Mouse (Mus musculus) lung, embryonic 14.5 days (tissue): ENCODE results near the gene Slc22a23. TPM values are rescaled to one million over a fixed set of nuclear protein-coding genes. Genes with fewer than 3 reads are reported as not detected.

Experiments used
- ATAC-seq: fragments of 200-750 bp; cut with Nextera tagmentation; 2 replicates; pipeline ENCODE4 v1.8.0; 2017; ENCODE audit warnings: mild to moderate bottlenecking, moderate TSS enrichment, moderate library complexity; ENCODE audit not compliant: insufficient read depth
- DNase-seq: peaks from one replicate; pipeline ENCODE4 v3.0.0-alpha.2; 2015
- H3K27ac ChIP-seq: fragments of 300-500 bp; sonication (generic); 2 replicates; pipeline ENCODE4 v1.5.1; 2014; ENCODE audit warnings: low read depth, mild to moderate bottlenecking, moderate library complexity
- H3K27me3 ChIP-seq: fragments of 300-500 bp; sonication (generic); 2 replicates; pipeline ENCODE4 v1.6.1; 2014; ENCODE audit warnings: low read length, control low read depth; ENCODE audit not compliant: insufficient read depth
- H3K36me3 ChIP-seq: fragments of 300-500 bp; sonication (generic); 2 replicates; pipeline ENCODE4 v1.6.1; 2014; ENCODE audit warnings: control low read depth; ENCODE audit not compliant: insufficient read depth
- H3K4me1 ChIP-seq: fragments of 300-500 bp; sonication (generic); 2 replicates; pipeline ENCODE4 v1.6.1; 2014; ENCODE audit warnings: antibody characterized with exemption, control low read depth; ENCODE audit not compliant: insufficient read depth
- H3K4me2 ChIP-seq: fragments of 300-500 bp; sonication (generic); 2 replicates; pipeline ENCODE4 v1.6.1; 2014; ENCODE audit warnings: mild to moderate bottlenecking
- H3K4me3 ChIP-seq: fragments of 300-500 bp; sonication (generic); 2 replicates; pipeline ENCODE4 v1.5.1; 2014; ENCODE audit warnings: low read depth, low read length
- H3K9ac ChIP-seq: fragments of 300-500 bp; sonication (generic); 2 replicates; pipeline ENCODE4 v1.6.1; 2014
- H3K9me3 ChIP-seq: fragments of 300-500 bp; sonication (generic); 2 replicates; pipeline ENCODE4 v1.6.1; 2016; ENCODE audit warnings: low read depth, low read length, control low read depth
- CTCF ChIP-seq: IDR thresholded peaks from 2 replicates; pipeline ENCODE4 v1.5.1; 2016; ENCODE audit warnings: antibody characterized with exemption, low read depth
- WGBS: fragments of 180-500 bp; shearing (Covaris S2); extraction: QIAGEN DNeasy Blood & Tissue Kit; methylation state at CpG from one replicate; pipeline ENCODE4 v1.1.7; 2014; 5-methylcytosine and 5-hydroxymethylcytosine counted together
- polyA plus RNA-seq: library from polyadenylated mRNA; unstranded; fragments of >200 nt; fragmentation: Nextera tagmentation; extraction: Ambion mirVana; gene quantifications from 2 replicates; pipeline ENCODE4 v1.2.1, GENCODE M21; 2014

Slc22a23 gene
- polyA plus RNA-seq, 1 experiment from 2014 or later, result 7.5 TPM

DNA sequence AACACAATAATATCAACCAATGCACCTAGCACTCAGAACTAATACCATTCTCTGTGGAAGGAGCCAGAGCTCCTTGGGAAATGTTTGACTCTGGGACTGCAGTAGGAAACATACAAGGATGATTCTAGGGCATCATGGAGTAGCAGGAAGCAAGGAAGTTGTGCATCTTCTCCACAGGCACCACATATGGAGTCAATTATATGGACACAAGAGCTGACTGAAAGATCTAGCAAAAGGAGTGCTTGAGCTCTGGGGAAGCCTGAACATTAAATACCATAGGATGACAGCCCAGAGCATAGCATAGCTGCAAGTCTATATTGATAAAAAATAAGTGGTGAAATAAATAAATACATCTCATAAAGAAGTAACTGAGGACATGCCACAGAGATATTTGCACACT lies 6.5 kb upstream of the Slc22a23 start:
- Histone ChIP-seq H3K4me2 (no peak overlapping the region), H3K36me3 (no peaks in the 10 kb centered on the region), H3K9me3 (no peaks in the 10 kb centered on the region), H3K27ac (no peak overlapping the region), H3K9ac (no peak overlapping the region), H3K4me3 (no peak overlapping the region), H3K27me3 (peaks cover 10% of the 10 kb centered on the region; the same call in 1 of the 2 replicates), H3K4me1 (peaks cover 7% of the 10 kb centered on the region; the same call in 1 of the 2 replicates)
- no peak for ATAC-seq
- no peak for TF ChIP-seq CTCF
- no peak for DNase-seq

DNA sequence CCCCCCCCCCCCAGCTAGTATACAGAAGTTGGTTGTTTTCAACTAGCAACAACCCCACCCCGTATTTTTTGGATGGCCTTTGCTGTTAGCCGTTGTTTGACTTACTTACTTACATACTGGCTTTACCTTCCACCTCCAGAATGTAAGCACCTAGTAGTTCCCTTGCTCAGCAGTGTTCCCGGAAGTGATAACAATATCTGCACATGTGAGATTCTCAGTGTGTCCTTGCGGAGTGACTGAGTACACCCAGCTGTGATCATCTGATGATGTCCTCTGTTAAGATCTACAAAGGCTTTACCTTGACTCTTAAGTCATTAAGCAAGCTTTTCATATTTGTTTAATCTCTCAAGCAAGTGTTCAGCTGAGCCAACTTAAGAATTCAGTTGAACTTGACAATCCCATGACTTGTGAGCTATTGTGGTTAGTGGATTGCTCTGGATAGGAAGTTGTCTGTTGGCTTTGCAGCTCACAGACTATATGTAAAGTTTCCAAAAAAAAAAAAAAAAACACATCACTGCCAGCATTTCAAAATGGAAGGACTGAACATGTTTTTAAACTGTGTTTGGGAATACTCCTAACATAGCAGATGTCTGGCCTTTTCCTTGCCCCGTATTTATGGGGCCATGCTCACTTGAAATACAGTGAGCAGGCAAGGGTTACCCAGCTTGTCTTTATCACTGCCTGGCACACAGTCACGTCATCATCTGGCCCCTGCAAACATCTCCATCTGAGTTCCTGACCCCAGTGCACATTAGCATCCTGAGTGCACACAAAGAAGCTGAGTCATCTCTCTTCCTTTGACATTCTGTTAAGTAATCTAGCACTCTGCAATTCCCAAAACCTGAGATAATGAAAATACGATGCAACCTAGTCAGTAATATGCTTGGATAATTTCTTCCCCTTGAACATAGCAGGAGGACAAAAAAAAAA lies 3.2 kb upstream of the Slc22a23 start:
- WGBS, result 32% methylated on average over 7 of the region's 7 CpGs
- no peak for TF ChIP-seq CTCF
- no peak overlapping the region for H3K9ac ChIP-seq
- no peaks in the 10 kb centered on the region for H3K36me3 ChIP-seq
- H3K4me3 ChIP-seq, result no peak overlapping the region
- no peak overlapping the region for H3K4me2 ChIP-seq
- H3K27me3 ChIP-seq, result peaks cover 35% of the 10 kb centered on the region
- no peak for DNase-seq
- 0 out of 2 replicates have a peak overlapping the region, but pooled peaks have one; percentile 4 for H3K27ac ChIP-seq
- H3K4me1 ChIP-seq, result peaks cover 7% of the 10 kb centered on the region; the same call in 1 of the 2 replicates
- no peaks in the 10 kb centered on the region for H3K9me3 ChIP-seq
- no peak for ATAC-seq

DNA sequence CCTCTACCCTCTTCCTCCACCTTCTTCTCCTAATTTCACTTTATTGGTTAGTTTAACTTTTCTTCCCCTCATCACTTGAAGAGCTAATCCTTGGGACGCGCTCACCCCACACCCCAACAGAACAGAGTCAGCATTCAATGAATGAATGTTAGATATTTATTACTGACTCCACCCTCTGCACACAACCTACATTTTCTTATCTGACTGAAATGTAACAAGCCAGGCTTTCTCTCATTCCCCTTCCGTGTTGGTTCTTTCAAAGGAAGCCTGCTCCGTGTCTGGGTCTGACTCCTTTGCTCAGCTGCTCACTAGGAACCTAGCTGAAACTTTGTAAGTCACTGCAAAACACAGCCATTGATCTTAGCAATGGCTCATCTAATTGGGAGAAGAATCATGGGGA lies 1.8 kb upstream of the Slc22a23 start:
- Histone ChIP-seq H3K9ac (no peak overlapping the region), H3K4me2 (peak overlapping the region; percentile 7; the same call in 1 of the 2 replicates), H3K36me3 (no peaks in the 10 kb centered on the region), H3K27ac (no peak overlapping the region), H3K27me3 (peaks cover 39% of the 10 kb centered on the region), H3K9me3 (no peaks in the 10 kb centered on the region), H3K4me1 (peaks cover 7% of the 10 kb centered on the region; the same call in 1 of the 2 replicates), H3K4me3 (no peak overlapping the region)
- ATAC-seq (no peak), DNase-seq (no peak)
- WGBS, result 41% methylated on average over 4 of the region's 4 CpGs
- TF ChIP-seq CTCF, result no peak

DNA sequence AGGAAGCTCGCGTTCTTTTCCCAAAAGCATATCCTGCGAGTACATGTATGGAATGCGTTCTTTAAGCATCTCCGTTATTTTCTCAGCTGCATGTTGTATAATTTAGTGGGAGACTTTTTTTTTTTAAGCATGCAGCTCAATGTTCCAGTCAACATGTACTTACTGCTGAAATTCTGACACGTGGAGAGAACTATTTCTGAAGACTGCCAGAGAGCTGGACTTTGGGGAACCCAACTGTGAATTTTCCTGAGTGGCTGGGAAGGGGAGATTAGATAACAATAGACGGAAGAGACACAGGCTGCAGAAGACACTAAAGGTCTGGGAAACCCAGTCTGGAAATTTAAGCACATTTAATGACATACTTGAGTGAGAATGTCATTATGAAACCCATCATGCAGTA lies 1.3 kb upstream of the Slc22a23 start:
- no peak for TF ChIP-seq CTCF
- Histone ChIP-seq H3K4me3 (0 out of 2 replicates have a peak overlapping the region, but pooled peaks have one; percentile 71), H3K27me3 (peaks cover 39% of the 10 kb centered on the region), H3K27ac (no peak overlapping the region), H3K36me3 (no peaks in the 10 kb centered on the region), H3K9ac (no peak overlapping the region), H3K9me3 (no peaks in the 10 kb centered on the region), H3K4me2 (peak overlapping the region; percentile 93), H3K4me1 (peaks cover 7% of the 10 kb centered on the region; the same call in 1 of the 2 replicates)
- DNase-seq (no peak), ATAC-seq (no peak)
- 41% methylated on average over 7 of the region's 7 CpGs for WGBS

DNA sequence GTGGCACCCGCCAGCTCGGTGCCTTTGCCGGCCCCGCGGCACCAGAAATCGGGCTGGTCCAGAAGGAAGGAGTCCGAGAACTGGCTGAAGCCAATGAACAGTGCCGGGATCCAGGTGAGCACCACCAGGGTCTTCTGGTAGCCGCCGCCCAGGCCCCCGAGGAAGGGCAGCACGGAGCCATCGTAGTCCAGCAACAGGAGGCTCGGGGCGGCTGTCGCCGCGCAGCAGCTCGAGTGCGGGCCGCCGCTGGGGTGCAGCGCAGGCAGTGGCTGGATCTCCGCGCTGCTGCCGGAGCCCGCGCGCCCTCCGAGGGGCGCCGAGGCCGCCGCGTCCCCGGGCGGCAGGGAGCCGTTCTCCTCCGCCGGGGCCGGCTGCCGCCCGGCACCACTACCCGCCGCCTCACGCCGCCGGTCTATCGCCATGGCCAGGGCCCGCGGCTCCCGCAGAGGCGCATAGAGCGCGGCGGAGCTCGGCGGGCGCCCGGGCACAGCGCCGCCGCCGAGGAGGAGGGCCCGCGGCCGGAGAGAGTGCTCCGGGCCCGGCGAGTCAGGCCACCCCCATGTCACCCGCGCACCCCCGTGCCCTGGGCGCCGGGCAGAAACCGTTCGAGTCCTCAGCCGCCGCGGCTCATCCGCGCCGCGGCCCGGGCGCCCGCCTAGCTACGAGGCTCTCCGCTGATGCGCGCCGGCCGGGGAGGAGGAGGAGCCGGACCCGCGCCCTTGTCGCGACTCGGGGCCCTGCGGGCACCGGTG lies 430 bp downstream of the Slc22a23 start:
- peak overlapping the region; percentile 76 for H3K9ac ChIP-seq
- peak; percentile 75 for DNase-seq
- peak overlapping the region; percentile 71 for H3K4me3 ChIP-seq
- TF ChIP-seq CTCF, result no peak
- peaks cover 39% of the 10 kb centered on the region for H3K27me3 ChIP-seq
- peak; percentile 60 for ATAC-seq
- H3K4me1 ChIP-seq, result peaks cover 7% of the 10 kb centered on the region; the same call in 1 of the 2 replicates
- WGBS, result under 1% methylated on average over 61 of the region's 101 CpGs
- H3K9me3 ChIP-seq, result no peaks in the 10 kb centered on the region
- no peaks in the 10 kb centered on the region for H3K36me3 ChIP-seq
- peak overlapping the region; percentile 93 for H3K4me2 ChIP-seq
- peak overlapping the region; percentile 42; the same call in 1 of the 2 replicates for H3K27ac ChIP-seq

DNA sequence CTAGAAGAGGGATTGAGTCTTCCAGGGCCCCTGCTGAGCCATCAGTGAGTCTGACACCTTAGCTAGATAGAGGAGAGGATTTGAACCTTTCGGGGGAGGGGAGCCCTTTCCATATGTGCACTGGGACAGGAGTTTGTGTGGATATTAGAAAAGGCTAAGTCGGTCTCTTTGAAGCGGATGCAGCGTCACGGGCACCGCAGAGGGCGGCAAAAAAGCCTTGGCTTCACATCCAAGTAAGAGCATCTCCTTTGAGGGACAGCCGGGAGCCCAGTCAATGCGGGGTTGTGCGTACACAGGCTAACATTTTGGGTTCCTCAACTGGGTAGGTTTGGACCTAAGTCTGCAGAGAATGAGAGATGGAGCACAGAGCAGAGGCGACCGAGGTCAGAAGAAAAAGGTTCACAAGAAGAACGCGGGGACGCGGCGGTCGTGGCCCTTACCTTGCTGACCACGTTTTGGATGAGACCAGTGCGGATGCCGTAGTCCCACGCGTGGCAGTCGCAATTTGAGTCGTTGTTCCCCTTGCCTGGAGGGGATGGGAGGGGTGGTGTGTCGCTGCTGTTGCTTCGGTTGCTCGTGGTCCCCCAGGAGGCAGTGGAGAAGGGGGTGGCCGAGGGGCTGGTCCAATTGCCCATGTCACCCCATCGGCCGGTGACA lies 1.1 kb downstream of the Slc22a23 start:
- Histone ChIP-seq H3K36me3 (no peaks in the 10 kb centered on the region), H3K4me1 (peaks cover 7% of the 10 kb centered on the region; the same call in 1 of the 2 replicates), H3K9me3 (no peaks in the 10 kb centered on the region), H3K9ac (peak overlapping the region; percentile 76), H3K27me3 (peaks cover 39% of the 10 kb centered on the region), H3K4me2 (peak overlapping the region; percentile 93), H3K4me3 (peak overlapping the region; percentile 71), H3K27ac (no peak overlapping the region)
- peak; percentile 20; the same call in 1 of the 2 replicates for ATAC-seq
- TF ChIP-seq CTCF, result no peak
- WGBS, result 1% methylated on average over 31 of the region's 31 CpGs
- DNase-seq, result peak; percentile 31
